9 mouse cellular contexts compared by ENCODE assay signal in genomic region chr2:156621449-156621848, GRCm38 (mm10). TPM values are rescaled to one million over a fixed set of nuclear protein-coding genes. Genes with fewer than 3 reads are reported as not detected.
DNase-seq lines count a peak whose midpoint lies in the region; ATAC-seq lines count a peak whose summit lies in the region.
"Had no signal": no experiment of that assay in that cellular context is flagged by ENCODE, and none has a peak within 500 bp of the region (broad histone marks: within the 10 kb centered on the region; RNA-seq: fewer than 3 reads in every experiment).

No protein-coding gene starts in this region.

- no peak overlapping the region for H3K4me3 ChIP-seq in forebrain, embryonic 16.5 days (replicated peaks; ENCODE audit: low read length)

- no peak overlapping the region for H3K9ac ChIP-seq in forebrain, embryonic 16.5 days (replicated peaks; ENCODE audit: low read depth, low read length)

- peak; percentile 26 for DNase-seq in gastrocnemius, adult 18-20 months (ENCODE audit: low spot score)
- DNase-seq in gastrocnemius, postnatal 25 days: no peak
- peak; percentile 39 for DNase-seq in right cerebral cortex, postnatal 4 days
- no peak for DNase-seq in right cerebral cortex, adult 2 months (ENCODE audit: low spot score in 2 of 2)
- peak; percentile 68 to 71 for DNase-seq in heart, postnatal 36 days
- DNase-seq in thymus, postnatal 14 days: no peak
- no peak for DNase-seq in embryo, embryonic 10.5 days (ENCODE audit: low spot score)

- H3K27ac ChIP-seq in forebrain, embryonic 16.5 days (ENCODE audit: low read length): no peak overlapping the region
- H3K27ac ChIP-seq: macrophage had no signal

- H3K4me2 ChIP-seq in forebrain, embryonic 16.5 days (ENCODE audit: low read length): no peak overlapping the region

- ATAC-seq in forebrain, embryonic 16.5 days: no peak

- H3K36me3 ChIP-seq in forebrain, embryonic 16.5 days (ENCODE audit: control insufficient read depth, insufficient read depth): no peaks in the 10 kb centered on the region

- no peaks in the 10 kb centered on the region for H3K9me3 ChIP-seq in forebrain, embryonic 16.5 days (ENCODE audit: control insufficient read depth, low read length)

- peaks cover 9% of the 10 kb centered on the region; the same call in 1 of the 2 replicates for H3K4me1 ChIP-seq in forebrain, embryonic 16.5 days (replicated peaks; ENCODE audit: control insufficient read depth, insufficient read depth, low read length)

- 0 out of 2 replicates have a peak, but pooled peaks cover 3% of the 10 kb centered on the region for H3K27me3 ChIP-seq in forebrain, embryonic 16.5 days (replicated peaks; ENCODE audit: control insufficient read depth, insufficient read depth, low read length)

- intact Hi-C loops in heart, postnatal 36 days (cut with DNase I): no loop called here

- WGBS in forebrain, embryonic 16.5 days: 39% methylated on average over 5 of the region's 5 CpGs

RNA-seq across cellular contexts. Expression of gene Dlgap4, which starts 7.9 kb away (rescaled TPM):
- 10 to 100 TPM; 46.8 to 62.9 TPM for total RNA-seq in gastrocnemius, adult 18-20 months (2021)
- 10 to 100 TPM; 50.4 to 55.7 TPM for total RNA-seq in gastrocnemius, postnatal 25 days (2021)
- 10 to 100 TPM; 35.5 to 38.2 TPM for total RNA-seq in heart, postnatal 36 days (2021)
- polyA plus RNA-seq in forebrain, embryonic 16.5 days (2015; fragmentation: Nextera tagmentation; extraction: Ambion mirVana): 342 and 361 TPM in 2 replicates

Comparison
In these comparisons a context has a peak if more than half of its experiments do, and no peak if none do; other contexts are left out.
1. DNase-seq: peak in gastrocnemius, adult 18-20 months (single experiment), right cerebral cortex, postnatal 4 days (single experiment) and heart, postnatal 36 days (2 of 2); none in gastrocnemius, postnatal 25 days (single experiment), right cerebral cortex, adult 2 months (0 of 2), thymus, postnatal 14 days (single experiment) and embryo, embryonic 10.5 days (single experiment).